Mouse (Mus musculus) layer of hippocampus, adult 2 months (tissue): Measurements from ENCODE around the gene Six5. TPM values are rescaled to one million over a fixed set of nuclear protein-coding genes. Genes with fewer than 3 reads are reported as not detected.
A peak's percentile ranks its signal among the peaks of the same experiment; 100 is the strongest.

Experiments
- DNase-seq, 2 experiments: peaks; one replicate each; pipeline ENCODE4 v3.0.0; 2022; ENCODE audit warnings: low spot score in 2 of 2
- H3K27ac ChIP-seq: fragments of 200-600 bp; 2 replicates; pipeline ENCODE4 v1.8.1; 2022
- H3K4me3 ChIP-seq: fragments of 200-600 bp; 2 replicates; pipeline ENCODE4 v1.8.1; 2022; ENCODE audit warnings: mild to moderate bottlenecking
- CTCF ChIP-seq: fragments of 200-600 bp; conservative IDR thresholded peaks from 2 replicates; pipeline ENCODE4 v1.8.1; 2022; ENCODE audit warnings: antibody characterized with exemption, mild to moderate bottlenecking, moderate library complexity
- total RNA-seq, 2 experiments: library from RNA; stranded (reverse); gene quantifications; 2 replicates each; pipeline ENCODE4 v1.2.3; 2021

Gene Six5
- total RNA-seq, 2 experiments from 2014 or later = 2.4 to 2.8 TPM

DNA sequence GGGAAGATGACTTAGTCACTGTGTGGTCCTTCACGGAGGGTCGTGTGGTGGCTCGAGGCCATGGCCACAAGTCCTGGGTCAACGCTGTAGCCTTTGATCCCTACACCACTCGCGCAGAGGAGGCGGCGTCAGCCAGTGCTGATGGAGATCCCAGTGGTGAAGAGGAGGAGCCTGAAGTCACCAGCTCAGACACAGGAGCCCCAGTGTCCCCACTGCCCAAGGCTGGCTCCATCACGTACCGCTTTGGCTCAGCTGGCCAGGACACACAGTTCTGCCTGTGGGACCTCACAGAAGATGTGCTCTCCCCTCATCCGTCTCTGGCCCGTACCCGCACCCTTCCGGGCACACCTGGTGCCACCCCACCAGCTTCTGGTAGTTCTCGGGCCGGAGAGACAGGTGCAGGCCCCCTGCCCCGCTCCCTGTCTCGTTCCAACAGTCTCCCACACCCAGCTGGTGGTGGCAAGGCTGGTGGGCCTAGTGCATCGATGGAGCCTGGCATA is 13.9 kb upstream of the Six5 start:
- peak overlapping the region; percentile 51; the same call in 1 of the 2 replicates for H3K27ac ChIP-seq
- TF ChIP-seq CTCF = no peak
- H3K4me3 ChIP-seq = no peak overlapping the region
- DNase-seq = no peak

DNA sequence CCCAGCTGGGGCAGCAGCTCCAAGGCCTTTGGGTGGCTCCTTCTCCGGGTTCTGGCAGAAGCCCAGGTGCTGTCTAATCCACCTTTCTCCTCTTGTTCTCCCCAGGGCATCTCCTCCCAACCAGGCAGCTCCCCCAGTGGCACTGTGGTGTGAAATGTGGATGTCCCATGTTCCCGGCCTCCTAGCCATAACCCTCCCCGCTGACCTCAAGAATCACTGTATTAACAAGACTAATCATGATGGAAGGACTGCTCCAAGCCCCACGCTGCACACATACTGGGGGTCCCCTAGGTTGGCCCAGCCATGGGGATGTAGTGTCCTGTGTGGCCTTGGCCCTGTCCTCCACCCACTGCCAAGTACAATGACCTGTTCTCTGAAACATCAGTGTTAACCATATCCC is 12.2 kb upstream of the Six5 start:
- no peak for TF ChIP-seq CTCF
- Histone ChIP-seq H3K27ac (0 out of 2 replicates have a peak overlapping the region, but pooled peaks have one; percentile 23), H3K4me3 (no peak overlapping the region)
- DNase-seq = no peak

DNA sequence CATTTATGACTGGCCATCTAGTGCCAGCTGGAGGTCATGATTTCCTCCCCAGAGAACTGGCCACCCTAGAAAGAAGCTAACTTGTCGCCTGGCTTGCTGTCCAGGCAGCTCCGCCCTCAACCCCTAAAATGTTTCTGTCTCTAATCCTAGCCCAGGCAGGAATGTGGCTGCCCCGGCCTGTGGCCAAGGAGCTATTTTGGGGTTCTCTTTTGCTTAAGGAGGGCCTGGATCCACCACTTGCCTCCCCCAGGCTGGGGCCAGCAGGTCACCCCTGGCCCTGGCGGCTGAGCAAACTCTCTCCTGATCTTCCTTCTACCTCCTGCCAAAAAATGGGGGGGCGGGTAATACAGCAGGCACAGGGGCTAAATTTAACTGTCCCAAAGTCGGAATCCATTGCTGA is 11.3 kb upstream of the Six5 start:
- Histone ChIP-seq H3K27ac (peak overlapping the region; percentile 23; the same call in 1 of the 2 replicates), H3K4me3 (no peak overlapping the region)
- no peak for TF ChIP-seq CTCF
- no peak for DNase-seq

DNA sequence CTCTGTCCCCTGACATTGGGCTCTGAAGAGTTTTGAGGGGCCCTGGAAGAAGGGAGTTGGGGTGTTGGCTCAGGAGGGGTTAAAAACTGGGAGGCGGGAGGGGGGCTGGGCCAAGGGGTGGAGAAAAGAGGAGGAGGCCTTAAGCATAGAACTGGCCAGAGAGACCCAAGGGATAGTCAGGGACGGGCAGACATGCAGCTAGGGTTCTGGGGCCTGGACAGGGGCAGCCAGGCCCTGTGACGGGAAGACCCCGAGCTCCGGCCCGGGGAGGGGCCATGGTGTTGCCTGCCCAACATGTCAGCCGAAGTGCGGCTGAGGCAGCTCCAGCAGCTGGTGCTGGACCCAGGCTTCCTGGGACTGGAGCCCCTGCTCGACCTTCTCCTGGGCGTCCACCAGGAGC is 10.7 kb upstream of the Six5 start, which contains the start of gene Dmpk:
Dmpk (plus strand) TSS at position 149 of the 400 bp plus-strand sequence.
- H3K4me3 ChIP-seq = peak within 1 kb of the TSS; percentile 26
- peak within 1 kb of the TSS; percentile 23; the same call in 1 of the 2 replicates for H3K27ac ChIP-seq
- no peak for TF ChIP-seq CTCF
- DNase-seq = no peak

GRCm38 (mm10) chr7:19084277-19084771 is 10.1 kb upstream of the Six5 start:
- peak overlapping the region; percentile 20; the same call in 1 of the 2 replicates for H3K27ac ChIP-seq
- TF ChIP-seq CTCF = no peak
- DNase-seq = no peak
- H3K4me3 ChIP-seq = peak overlapping the region; percentile 26; the same call in 1 of the 2 replicates

- H3K4me3 ChIP-seq = no peak overlapping the region
- no peak for TF ChIP-seq CTCF
- H3K27ac ChIP-seq = no peak overlapping the region
- no peak for DNase-seq
These were observed 9.4 kb upstream of the Six5 start for GRCm38 (mm10) chr7:19084921-19085473.

- no peak overlapping the region for H3K4me3 ChIP-seq
- H3K27ac ChIP-seq = no peak overlapping the region
- TF ChIP-seq CTCF = no peak
- DNase-seq = no peak
These were observed 8.9 kb upstream of the Six5 start for GRCm38 (mm10) chr7:19085495-19085894.

- Histone ChIP-seq H3K27ac (no peak overlapping the region), H3K4me3 (no peak overlapping the region)
- DNase-seq = no peak
- TF ChIP-seq CTCF = no peak
These were observed 8.4 kb upstream of the Six5 start for GRCm38 (mm10) chr7:19086042-19086441.

- Histone ChIP-seq H3K27ac (no peak overlapping the region), H3K4me3 (no peak overlapping the region)
- no peak for TF ChIP-seq CTCF
- DNase-seq = no peak
These were observed 7.6 kb upstream of the Six5 start for GRCm38 (mm10) chr7:19086760-19087159.

DNA sequence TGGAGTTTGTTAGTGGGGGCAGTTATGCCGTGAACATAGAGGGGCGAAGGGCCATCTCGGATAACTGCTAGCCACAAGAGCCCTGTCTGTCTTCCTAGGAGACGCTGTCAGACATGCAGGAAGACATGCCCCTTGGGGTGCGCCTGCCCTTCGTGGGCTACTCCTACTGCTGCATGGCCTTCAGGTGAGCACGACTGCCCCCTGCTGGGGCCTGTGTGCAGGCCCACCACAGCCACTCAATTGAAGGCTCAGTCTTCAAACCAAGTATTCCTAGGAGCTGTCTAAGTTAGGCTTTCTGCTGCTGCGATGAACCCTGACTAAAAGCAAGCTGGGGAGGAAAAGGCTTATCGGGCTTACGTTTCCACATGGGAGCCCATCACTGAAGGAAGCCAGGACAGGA is 5.6 kb upstream of the Six5 start:
- no peak overlapping the region for H3K27ac ChIP-seq
- peak in 1 of 2 experiments; percentile 72 for DNase-seq
- H3K4me3 ChIP-seq = no peak overlapping the region
- peak; percentile 92 for TF ChIP-seq CTCF

DNA sequence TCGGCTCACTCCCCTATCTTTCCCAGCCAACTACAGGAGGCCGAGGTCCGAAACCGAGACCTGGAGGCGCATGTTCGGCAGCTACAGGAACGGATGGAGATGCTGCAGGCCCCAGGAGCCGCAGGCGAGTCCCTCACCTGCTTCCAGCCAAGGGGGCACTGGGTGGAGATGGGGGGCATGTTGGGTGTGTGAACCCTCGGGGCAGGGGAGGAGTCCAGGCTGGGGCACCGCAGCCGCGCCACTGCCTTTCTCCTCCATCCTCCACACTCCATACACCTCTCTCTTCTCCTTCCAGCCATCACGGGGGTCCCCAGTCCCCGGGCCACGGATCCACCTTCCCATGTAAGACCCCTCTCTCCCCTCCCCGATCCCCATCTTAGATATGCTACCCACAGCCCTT is 2.5 kb upstream of the Six5 start:
- TF ChIP-seq CTCF = no peak
- no peak overlapping the region for H3K4me3 ChIP-seq
- DNase-seq = no peak
- no peak overlapping the region for H3K27ac ChIP-seq

DNA sequence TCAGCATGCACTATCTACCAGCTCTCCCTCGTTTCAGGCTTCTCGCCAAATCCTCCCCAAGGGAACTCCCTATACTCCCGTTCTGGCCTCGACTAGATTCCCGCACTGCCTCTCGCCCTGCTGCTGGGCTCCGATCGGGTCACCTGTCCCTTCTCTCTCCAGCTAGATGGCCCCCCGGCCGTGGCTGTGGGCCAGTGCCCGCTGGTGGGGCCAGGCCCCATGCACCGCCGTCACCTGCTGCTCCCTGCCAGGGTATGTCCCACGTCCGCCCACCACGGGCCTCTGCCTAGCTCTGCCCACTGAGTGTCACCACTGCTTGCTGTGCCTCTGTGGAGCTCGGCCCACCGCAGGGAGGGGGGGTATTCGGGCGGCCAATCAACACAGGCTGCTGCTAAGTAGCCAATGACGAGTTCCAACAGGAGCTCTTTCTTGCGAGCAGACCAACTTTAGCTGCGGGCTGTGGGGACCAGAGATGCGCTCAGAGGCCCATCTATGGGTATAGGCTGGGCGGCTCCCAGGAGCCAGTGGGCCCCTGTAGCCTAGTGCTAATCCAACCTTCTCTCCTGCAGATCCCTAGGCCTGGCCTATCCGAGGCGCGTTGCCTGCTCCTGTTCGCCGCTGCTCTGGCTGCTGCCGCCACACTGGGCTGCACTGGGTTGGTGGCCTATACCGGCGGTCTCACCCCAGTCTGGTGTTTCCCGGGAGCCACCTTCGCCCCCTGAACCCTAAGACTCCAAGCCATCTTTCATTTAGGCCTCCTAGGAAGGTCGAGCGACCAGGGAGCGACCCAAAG is 1.8 kb upstream of the Six5 start:
- Histone ChIP-seq H3K4me3 (no peak overlapping the region), H3K27ac (peak overlapping the region; percentile 4; the same call in 1 of the 2 replicates)
- no peak for DNase-seq

GRCm38 (mm10) chr7:19093174-19093521 is 1.2 kb upstream of the Six5 start:
- peak; percentile 55 to 79 for DNase-seq
- peak overlapping the region; percentile 53 for H3K27ac ChIP-seq
- peak overlapping the region; percentile 63 for H3K4me3 ChIP-seq
- peak; percentile 83 for TF ChIP-seq CTCF

More for the DNA sequence above, 1.8 kb upstream of the Six5 start:
- TF ChIP-seq CTCF = no peak
